ENCODE assay signal across 22 mouse cellular contexts in the genomic region with DNA sequence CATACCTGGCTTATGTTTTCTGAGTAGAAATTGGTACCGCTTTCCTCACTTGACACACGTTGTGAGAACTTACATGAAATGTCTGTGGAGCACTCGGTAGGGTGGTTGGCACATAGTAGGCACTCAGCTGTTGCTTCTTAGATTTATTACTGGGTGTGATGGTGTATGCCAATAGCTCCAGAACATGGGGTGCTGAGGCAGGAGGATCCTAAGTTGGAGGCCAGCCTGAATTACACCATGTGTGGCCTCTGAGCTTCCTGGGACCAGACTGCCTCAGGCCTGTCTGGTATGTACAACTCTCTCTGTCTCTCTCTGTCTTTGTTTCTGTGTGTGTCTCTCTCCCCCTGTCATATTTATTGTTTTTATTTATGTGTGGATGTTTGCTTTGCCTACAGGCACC.
"Had no signal": no experiment of that assay in that cellular context is flagged by ENCODE, and none has a peak within 500 bp of the region (broad histone marks: within the 10 kb centered on the region; RNA-seq: fewer than 3 reads in every experiment).

No protein-coding gene starts in this region.

- H3K4me2 ChIP-seq: kidney, embryonic 15.5 days; limb, embryonic 12.5 days; limb, embryonic 15.5 days; liver, embryonic 13.5 days; midbrain, embryonic 12.5 days; midbrain, embryonic 15.5 days; neural tube, embryonic 12.5 days; neural tube, embryonic 15.5 days had no signal

- H3K9ac ChIP-seq: kidney, embryonic 15.5 days; limb, embryonic 12.5 days; limb, embryonic 15.5 days; liver, embryonic 13.5 days; midbrain, embryonic 12.5 days; midbrain, embryonic 15.5 days; neural tube, embryonic 12.5 days; neural tube, embryonic 15.5 days had no signal

- DNase-seq: kidney, adult 11 months; kidney, adult 8-10 months; kidney, postnatal 10 days; kidney, postnatal 4 days; left cerebral cortex, postnatal 4 days; liver, embryonic 13.5 days; lung, adult 2 months; lung, postnatal 14 days; right cerebral cortex, adult 18-20 months; right cerebral cortex, postnatal 14 days; right cerebral cortex, postnatal 4 days; thymus, adult 2 months; thymus, postnatal 14 days; thymus, postnatal 4 days had no signal

- ATAC-seq: midbrain, embryonic 15.5 days had no signal

- H3K27me3 ChIP-seq: kidney, embryonic 15.5 days; limb, embryonic 12.5 days; limb, embryonic 15.5 days; liver, embryonic 13.5 days; midbrain, embryonic 12.5 days; midbrain, embryonic 15.5 days; neural tube, embryonic 12.5 days; neural tube, embryonic 15.5 days had no signal

- H3K4me3 ChIP-seq: kidney, embryonic 15.5 days; limb, embryonic 12.5 days; limb, embryonic 15.5 days; liver, embryonic 13.5 days; midbrain, embryonic 12.5 days; midbrain, embryonic 15.5 days; neural tube, embryonic 12.5 days; neural tube, embryonic 15.5 days had no signal

- H3K27ac ChIP-seq: kidney, embryonic 15.5 days; limb, embryonic 12.5 days; limb, embryonic 15.5 days; liver, embryonic 13.5 days; macrophage; midbrain, embryonic 12.5 days; midbrain, embryonic 15.5 days; neural tube, embryonic 12.5 days; neural tube, embryonic 15.5 days had no signal

- H3K4me1 ChIP-seq: midbrain, embryonic 15.5 days had no signal

- H3K36me3 ChIP-seq: kidney, embryonic 15.5 days; limb, embryonic 12.5 days; limb, embryonic 15.5 days; liver, embryonic 13.5 days; midbrain, embryonic 12.5 days; midbrain, embryonic 15.5 days; neural tube, embryonic 12.5 days; neural tube, embryonic 15.5 days had no signal

- H3K9me3 ChIP-seq: limb, embryonic 15.5 days; liver, embryonic 13.5 days; midbrain, embryonic 15.5 days; neural tube, embryonic 12.5 days; neural tube, embryonic 15.5 days had no signal
